Mouse (Mus musculus) erythroid progenitor cell, adult 5-6 weeks (primary cell): ENCODE data around the gene Il18r1. TPM values are rescaled to one million over a fixed set of nuclear protein-coding genes. Genes with fewer than 3 reads are reported as not detected.

Experiments
- ATAC-seq: replicated peaks from 2 replicates; pipeline ENCODE4 v1.8.0; 2016; ENCODE audit warnings: moderate number of reproducible peaks, mild to moderate bottlenecking, moderate TSS enrichment, inconsistent platforms; ENCODE audit not compliant: poor library complexity, low FRiP score, severe bottlenecking
- total RNA-seq, 2 experiments: library from RNA; stranded (forward) in 1 of 2; stranded (reverse) in 1 of 2; fragments of 150-400 nt in 1 of 2; fragments of 186-747, 209-891 nt in 1 of 2; gene quantifications; 2 replicates each; pipeline versions ENCODE4 v1.2.3 to v1.2.4; 2015 to 2017; ENCODE audit warnings: low replicate concordance in 2 of 2

Gene Il18r1
- total RNA-seq (2015; ENCODE audit: low replicate concordance) (not detected in 2 replicates), total RNA-seq (2017; ENCODE audit: low replicate concordance) (2.4 and 4.0 TPM in 2 replicates)

DNA sequence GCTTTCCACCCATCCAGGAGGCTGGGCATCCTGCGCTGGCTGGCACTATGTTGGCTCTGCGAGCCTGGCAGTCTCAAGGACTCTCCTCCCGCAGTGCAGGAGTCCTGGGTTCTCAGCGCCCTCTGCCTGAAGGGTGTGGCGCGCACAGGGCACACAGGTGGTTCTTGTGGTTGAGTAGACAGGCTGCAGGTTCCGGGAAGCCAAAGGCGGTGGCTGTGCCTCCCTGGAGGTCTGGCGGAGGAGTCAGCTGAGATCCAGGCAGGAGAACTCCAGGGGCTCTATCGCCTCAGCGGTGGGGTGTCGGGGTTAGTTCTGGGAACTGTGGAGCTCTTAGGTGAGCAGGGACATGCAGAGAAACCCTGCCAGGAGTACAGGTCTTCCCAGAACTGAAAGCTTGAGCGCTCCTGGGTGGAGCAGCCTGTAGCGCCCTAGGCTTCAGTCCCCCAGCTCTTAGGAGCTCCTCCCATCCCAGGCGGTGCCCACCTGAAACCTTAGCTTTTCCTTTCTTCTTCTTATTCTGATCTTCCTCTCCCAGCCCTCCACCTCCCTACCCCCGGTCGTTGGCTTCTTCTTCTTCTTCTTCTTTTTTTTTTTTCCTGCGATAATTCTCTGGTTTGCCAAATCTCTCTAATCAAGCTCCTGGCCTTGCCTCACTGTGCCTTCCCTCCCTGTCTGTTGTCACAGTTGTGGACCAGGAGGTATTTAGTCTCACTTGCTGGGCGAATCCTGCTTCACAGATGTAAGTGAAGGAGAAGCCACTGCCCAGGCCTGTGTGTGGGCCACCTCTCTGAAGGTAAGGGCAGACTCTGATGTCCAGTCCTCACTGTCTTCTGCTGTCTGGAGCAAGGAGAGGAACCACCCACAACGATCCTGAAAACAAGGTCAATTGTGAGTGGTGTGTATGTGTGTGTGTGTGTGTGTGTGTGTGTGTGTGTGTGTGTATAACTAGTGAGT is at the start of gene Il18r1:
TSS of gene Il18r1 (plus strand) at position 76 of the 954 bp plus-strand sequence.
- 0 out of 2 replicates have a peak, but pooled peaks have one; percentile 54 for ATAC-seq

DNA sequence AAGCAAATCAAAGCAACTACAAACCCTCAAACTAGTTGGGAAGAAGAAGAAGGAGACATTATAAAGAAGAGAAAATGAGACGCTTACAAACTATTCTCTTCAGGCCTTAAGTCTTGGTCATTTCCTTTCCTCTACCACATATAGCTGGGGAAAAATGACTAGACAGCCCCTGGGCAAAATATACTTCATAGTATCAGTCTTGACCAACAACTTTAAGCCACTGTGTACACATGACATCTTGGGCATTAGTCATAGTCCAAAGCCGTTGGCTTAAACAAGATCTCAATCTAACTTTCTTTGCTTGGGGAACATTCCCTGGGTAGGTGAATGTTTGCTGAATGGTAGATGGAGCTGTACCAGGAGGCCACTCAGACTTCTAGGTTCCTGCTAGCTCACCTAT is 48.3 kb upstream of the Il18r1 start:
- no peak for ATAC-seq

DNA sequence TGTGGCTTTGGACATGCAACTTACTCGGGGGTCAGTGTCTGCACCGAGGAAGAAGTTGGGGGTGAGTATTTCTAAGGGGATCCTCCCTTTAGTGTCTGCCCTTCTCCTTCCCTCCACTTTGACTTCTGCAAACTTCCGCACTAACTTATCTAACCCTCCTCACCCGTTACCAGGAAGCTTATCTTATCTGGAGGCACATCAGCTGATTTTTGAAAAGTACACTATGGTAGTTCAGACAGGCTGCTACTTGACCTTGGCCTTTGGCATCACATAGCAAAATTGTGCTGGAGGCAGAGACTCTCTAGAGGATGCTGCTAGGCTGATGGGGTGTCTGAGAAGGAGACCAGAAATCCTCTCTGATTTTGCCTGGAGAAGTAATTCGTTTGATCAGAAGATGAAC is 46.8 kb upstream of the Il18r1 start:
- ATAC-seq: no peak

DNA sequence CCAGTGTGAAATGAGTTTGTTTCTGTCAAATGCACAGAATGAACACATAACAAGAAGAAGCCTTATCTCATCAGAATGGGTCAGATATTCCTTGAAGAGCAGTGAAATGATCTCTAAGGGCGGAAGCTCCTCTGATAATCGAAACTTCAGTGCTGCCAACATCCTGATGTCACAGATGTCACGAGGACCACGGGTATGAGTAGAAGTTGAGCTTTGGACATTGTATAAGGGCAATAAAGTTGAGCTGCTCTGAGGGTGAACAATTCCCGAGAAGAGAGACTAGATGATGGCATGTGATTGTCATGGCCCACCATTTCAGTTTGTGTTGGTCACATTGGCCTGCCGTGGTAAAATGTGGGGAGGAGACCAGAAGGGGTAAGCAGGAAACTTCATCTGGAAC is 41.5 kb upstream of the Il18r1 start:
- ATAC-seq: no peak

- no peak for ATAC-seq
Measured at GRCm38 (mm10) chr1:40427270-40427669, 38.1 kb upstream of the Il18r1 start.

- no peak for ATAC-seq
Measured at GRCm38 (mm10) chr1:40427901-40428300, 37.5 kb upstream of the Il18r1 start.

GRCm38 (mm10) chr1:40428910-40429675 is 36.3 kb upstream of the Il18r1 start, which contains the start of gene Il1rl1:
TSS of gene Il1rl1 (plus strand) at chr1:40429570.
- peak; percentile 77 for ATAC-seq

DNA sequence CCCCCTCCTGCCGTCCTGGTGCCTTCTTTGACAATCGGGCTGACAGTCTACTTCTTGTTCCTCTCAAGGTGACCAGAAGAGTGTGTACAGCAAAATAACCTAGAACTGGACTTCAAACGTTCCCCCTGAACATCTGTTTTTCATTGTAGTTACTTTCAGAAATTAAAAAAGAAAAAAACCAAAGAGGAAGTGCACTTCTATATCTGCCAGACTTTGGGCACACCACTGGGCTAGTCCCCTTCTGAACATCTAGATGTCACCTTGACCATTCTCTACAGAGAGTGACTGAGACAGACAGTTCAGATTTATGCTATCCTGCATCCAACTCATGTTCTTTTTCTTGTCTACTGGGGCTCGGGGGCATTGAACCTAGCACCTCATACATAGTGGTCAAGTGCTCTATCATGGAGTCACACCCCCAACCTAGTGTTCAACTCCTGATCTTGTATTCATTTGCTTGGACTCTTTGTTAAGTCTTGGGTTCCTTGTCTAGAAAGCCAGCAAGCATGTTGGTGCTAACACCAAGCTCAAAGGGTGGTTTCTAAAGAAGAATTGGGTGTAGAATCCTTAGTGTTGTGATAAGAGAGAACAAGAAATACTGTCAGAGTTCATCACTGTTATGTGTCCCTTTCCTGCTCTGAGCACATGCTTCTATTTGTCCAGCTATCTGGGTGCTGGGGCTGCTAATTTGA is 35.1 kb upstream of the Il18r1 start:
- peak; percentile 32; the same call in 1 of the 2 replicates for ATAC-seq

- no peak for ATAC-seq
Measured at GRCm38 (mm10) chr1:40432169-40432568, 33.2 kb upstream of the Il18r1 start.

DNA sequence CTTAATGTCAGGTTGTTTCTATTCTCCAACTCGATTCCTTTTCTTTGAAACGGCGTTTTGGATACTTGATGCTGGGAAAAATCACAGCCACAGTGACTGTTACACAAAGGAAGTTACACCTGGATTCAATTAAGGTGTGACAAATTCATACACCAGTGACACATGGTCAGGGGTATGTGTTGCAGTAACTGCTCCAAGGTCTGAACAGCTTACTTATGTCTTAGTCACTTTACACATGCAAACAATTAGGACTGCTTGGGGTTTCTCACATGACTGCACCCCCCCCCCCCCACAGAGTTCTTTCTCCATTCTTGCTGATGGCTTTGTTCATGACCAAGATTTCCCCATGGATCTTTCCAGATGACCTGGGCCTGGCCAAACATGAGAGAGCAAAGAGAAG is 29.4 kb upstream of the Il18r1 start:
- no peak for ATAC-seq

- no peak for ATAC-seq
Measured at GRCm38 (mm10) chr1:40437340-40437739, 28.0 kb upstream of the Il18r1 start.

DNA sequence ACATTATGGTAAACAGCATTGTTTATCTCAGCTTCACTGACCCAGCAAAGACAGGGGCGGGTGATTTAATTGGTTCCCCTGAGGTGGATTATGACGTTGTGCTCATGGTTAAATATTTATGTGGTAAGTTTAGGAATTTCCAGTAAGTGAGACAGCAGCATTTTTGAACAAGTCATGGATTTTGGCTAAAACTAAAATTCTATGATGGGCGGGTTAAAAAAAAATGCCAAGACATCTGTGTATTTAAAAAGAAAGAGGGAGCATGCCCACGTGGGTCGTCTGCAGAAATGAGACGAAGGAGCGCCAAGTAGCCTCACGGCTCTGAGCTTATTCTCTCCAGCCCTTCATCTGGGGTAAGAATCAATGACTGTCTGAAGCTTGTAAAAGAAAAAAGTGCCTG is 25.8 kb upstream of the Il18r1 start:
- no peak for ATAC-seq

- no peak for ATAC-seq
Measured at GRCm38 (mm10) chr1:40444800-40445199, 20.6 kb upstream of the Il18r1 start.

GRCm38 (mm10) chr1:40467306-40467705 is 2.0 kb downstream of the Il18r1 start:
- ATAC-seq: no peak

GRCm38 (mm10) chr1:40468805-40469204 is 3.5 kb downstream of the Il18r1 start:
- no peak for ATAC-seq

GRCm38 (mm10) chr1:40469900-40470299 is 4.5 kb downstream of the Il18r1 start:
- no peak for ATAC-seq

DNA sequence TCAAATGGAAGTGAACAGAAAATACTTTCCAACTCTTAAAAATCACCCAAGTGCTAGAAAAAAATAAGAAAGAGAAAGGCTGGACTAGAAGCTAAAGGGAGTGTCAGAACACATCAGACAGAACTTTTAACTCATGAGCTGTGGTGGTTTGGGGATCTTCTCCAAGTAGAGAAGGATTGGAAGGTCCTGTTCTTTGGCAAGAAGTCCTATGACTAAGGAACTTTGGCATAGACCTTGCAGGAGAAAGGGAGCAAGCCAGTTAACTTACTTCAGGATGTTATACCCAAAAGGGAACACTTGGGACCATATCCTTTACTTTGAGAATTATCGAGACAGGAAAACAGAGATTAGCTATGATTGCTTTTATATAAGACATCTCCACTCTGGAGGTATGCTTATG is 7.0 kb downstream of the Il18r1 start:
- no peak for ATAC-seq

DNA sequence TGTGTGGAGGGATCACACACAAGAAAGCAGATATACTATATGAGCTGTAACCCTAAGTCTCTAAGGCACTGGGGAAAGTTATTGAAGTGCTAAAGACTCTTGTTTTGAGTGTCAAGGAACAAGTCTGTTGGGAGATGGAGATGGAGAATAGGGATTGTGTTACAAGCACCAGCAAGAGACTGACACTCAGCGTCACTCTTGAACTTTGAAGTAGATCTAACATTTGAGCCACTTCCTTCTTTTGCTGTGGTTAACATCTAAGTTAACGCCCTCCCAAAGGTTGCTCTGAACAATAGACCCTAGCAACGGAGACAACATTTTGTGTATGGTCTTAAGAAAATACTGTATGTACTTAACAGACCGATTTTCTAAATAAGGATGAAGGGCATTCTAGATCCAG is 8.3 kb downstream of the Il18r1 start:
- no peak for ATAC-seq

DNA sequence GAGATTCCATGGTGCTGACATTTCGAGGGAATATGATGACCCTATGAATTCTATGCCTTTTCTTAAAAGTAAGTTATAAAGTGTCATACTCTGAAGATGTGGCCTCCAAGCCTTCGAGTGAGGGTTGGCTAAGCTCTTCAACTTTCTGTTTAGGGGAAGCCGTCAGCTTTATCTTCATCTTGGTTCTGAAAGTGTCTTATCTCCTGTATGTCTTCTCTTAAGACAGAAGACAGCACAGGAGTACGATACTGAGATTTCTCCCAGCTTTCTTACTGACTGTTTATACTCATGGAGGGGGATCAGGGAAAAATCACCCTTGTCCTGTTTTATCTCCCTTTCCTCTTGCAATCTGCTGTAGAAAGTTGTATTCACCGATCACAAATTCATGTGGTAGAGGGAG is 9.0 kb downstream of the Il18r1 start:
- ATAC-seq: no peak

DNA sequence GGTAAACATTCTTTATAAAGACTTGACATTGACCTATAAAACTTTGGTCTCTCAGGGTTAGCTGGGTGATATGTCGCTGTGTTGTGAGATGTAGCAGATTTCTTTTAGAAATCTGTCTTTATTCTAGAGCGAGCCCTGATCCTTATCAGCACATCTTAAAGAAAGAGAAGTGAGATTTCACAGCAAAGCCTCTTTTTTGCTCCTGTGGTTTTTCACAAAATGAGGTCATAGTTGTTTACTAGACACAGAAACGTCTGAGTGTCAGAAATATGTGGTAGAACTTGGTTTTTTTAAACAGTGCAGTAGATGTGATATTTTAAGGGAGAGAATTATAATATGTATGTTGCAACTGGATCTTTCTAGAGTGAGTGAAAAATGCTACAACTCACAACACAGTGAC is 10.3 kb downstream of the Il18r1 start:
- ATAC-seq: no peak
